Mouse (Mus musculus) ovary, adult 2 months (tissue): ENCODE results near the gene Lbx1. TPM values are rescaled to one million over a fixed set of nuclear protein-coding genes. Genes with fewer than 3 reads are reported as not detected.

ENCODE experiments used
- polyA plus RNA-seq: library from polyadenylated mRNA; depleted of rRNA; stranded (reverse); fragments of >200 nt; gene quantifications from 2 replicates; pipeline ENCODE4 v1.2.3, GENCODE M21; 2012; rRNA removed

Lbx1 gene
- polyA plus RNA-seq = 0.28 and 0.92 TPM in 2 replicates

GRCm38 (mm10) chr19:45235766-45236362 is at the start of gene Lbx1:
Gene Lbx1 (minus strand): TSS chr19:45235812.

Other genes starting within 250 kb of the Lbx1 start
- gene Sema4g, start 246.7 kb downstream of the Lbx1 start, polyA plus RNA-seq = 21.8 and 29.1 TPM in 2 replicates
- 17.5 and 19.7 TPM in 2 replicates for gene Twnk, start 230.1 kb downstream of the Lbx1 start, polyA plus RNA-seq
- gene Mrpl43, start 229.4 kb downstream of the Lbx1 start, polyA plus RNA-seq = 114 and 134 TPM in 2 replicates
- 211 and 271 TPM in 2 replicates for gene Lzts2, start 221.4 kb downstream of the Lbx1 start, polyA plus RNA-seq
- 2.7 and 2.9 TPM in 2 replicates for gene Pdzd7, start 190.1 kb downstream of the Lbx1 start, polyA plus RNA-seq
- gene Sfxn3, start 188.3 kb downstream of the Lbx1 start, polyA plus RNA-seq = 65.6 and 73.5 TPM in 2 replicates
- 53.1 and 54.8 TPM in 2 replicates for gene Kazald1, start 160.6 kb downstream of the Lbx1 start, polyA plus RNA-seq
- gene Tlx1, start 85.1 kb downstream of the Lbx1 start, polyA plus RNA-seq = not detected in 2 replicates
- 13.3 and 20.1 TPM in 2 replicates for gene Btrc, start 127.9 kb upstream of the Lbx1 start, polyA plus RNA-seq